Mouse (Mus musculus): Measurements from ENCODE around the gene Cntn4. TPM values are rescaled to one million over a fixed set of nuclear protein-coding genes. Genes with fewer than 3 reads are reported as not detected.

Gene Cntn4
- polyA plus RNA-seq, 1 experiment from 2014 or later, result 0.09 TPM

- Histone ChIP-seq H3K27me3 (ENCODE audit: control insufficient read depth, insufficient read depth, low read depth, low read length) (no peaks in the 10 kb centered on the region), H3K9ac (ENCODE audit: low read depth, low read length) (no peak overlapping the region), H3K4me2 (ENCODE audit: low read depth, low read length) (no peak overlapping the region), H3K27ac (ENCODE audit: low read length) (no peak overlapping the region), H3K9me3 (replicated peaks; ENCODE audit: control insufficient read depth, low read length) (no peaks in the 10 kb centered on the region), H3K4me3 (ENCODE audit: low read depth, low read length) (no peak overlapping the region), H3K36me3 (ENCODE audit: control insufficient read depth, insufficient read depth) (no peaks in the 10 kb centered on the region), H3K4me1 (ENCODE audit: control insufficient read depth, low read depth, low read length) (no peaks in the 10 kb centered on the region)
- whole genome bisulfite sequencing (ENCODE audit: insufficient replicate concordance), result 59% methylated on average over 6 of the region's 6 CpGs
- no peak for ATAC-seq (ENCODE audit: low read depth)
Measured at GRCm38 (mm10) chr6:106381288-106382025, 704.0 kb downstream of the Cntn4 start.

- no peak for ATAC-seq (ENCODE audit: low read depth)
- WGBS (ENCODE audit: insufficient replicate concordance), result 66% methylated on average over 2 of the region's 2 CpGs
- no peaks in the 10 kb centered on the region for H3K36me3 ChIP-seq (ENCODE audit: control insufficient read depth, insufficient read depth)
Measured at GRCm38 (mm10) chr6:106387833-106388406, 710.5 kb downstream of the Cntn4 start.

GRCm38 (mm10) chr6:106408014-106408413 lies 730.6 kb downstream of the Cntn4 start:
- ATAC-seq (ENCODE audit: low read depth), result no peak
- H3K4me3 ChIP-seq (ENCODE audit: low read depth, low read length), result no peak overlapping the region
- H3K27me3 ChIP-seq (ENCODE audit: control insufficient read depth, insufficient read depth, low read depth, low read length), result no peaks in the 10 kb centered on the region
- H3K9me3 ChIP-seq (replicated peaks; ENCODE audit: control insufficient read depth, low read length), result no peaks in the 10 kb centered on the region
- H3K9ac ChIP-seq (ENCODE audit: low read depth, low read length), result no peak overlapping the region
- no peak overlapping the region for H3K4me2 ChIP-seq (ENCODE audit: low read depth, low read length)
- no peak overlapping the region for H3K27ac ChIP-seq (ENCODE audit: low read length)
- 56% methylated on average over 3 of the region's 3 CpGs for WGBS (ENCODE audit: insufficient replicate concordance)
- no peaks in the 10 kb centered on the region for H3K4me1 ChIP-seq (ENCODE audit: control insufficient read depth, low read depth, low read length)
- no peaks in the 10 kb centered on the region for H3K36me3 ChIP-seq (ENCODE audit: control insufficient read depth, insufficient read depth)

More at GRCm38 (mm10) chr6:106387833-106388406, 710.5 kb downstream of the Cntn4 start:
- no peaks in the 10 kb centered on the region for H3K27me3 ChIP-seq (ENCODE audit: control insufficient read depth, insufficient read depth, low read depth, low read length)
- no peak overlapping the region for H3K9ac ChIP-seq (ENCODE audit: low read depth, low read length)
- no peaks in the 10 kb centered on the region for H3K4me1 ChIP-seq (ENCODE audit: control insufficient read depth, low read depth, low read length)
- no peak overlapping the region for H3K27ac ChIP-seq (ENCODE audit: low read length)
- H3K9me3 ChIP-seq (replicated peaks; ENCODE audit: control insufficient read depth, low read length), result no peaks in the 10 kb centered on the region
- H3K4me3 ChIP-seq (ENCODE audit: low read depth, low read length), result no peak overlapping the region
- H3K4me2 ChIP-seq (ENCODE audit: low read depth, low read length), result no peak overlapping the region

GRCm38 (mm10) chr6:106408634-106409033 lies 731.2 kb downstream of the Cntn4 start:
- Histone ChIP-seq H3K27ac (ENCODE audit: low read length) (no peak overlapping the region), H3K9ac (ENCODE audit: low read depth, low read length) (no peak overlapping the region), H3K4me1 (ENCODE audit: control insufficient read depth, low read depth, low read length) (no peaks in the 10 kb centered on the region), H3K36me3 (ENCODE audit: control insufficient read depth, insufficient read depth) (no peaks in the 10 kb centered on the region), H3K4me2 (ENCODE audit: low read depth, low read length) (no peak overlapping the region), H3K4me3 (ENCODE audit: low read depth, low read length) (no peak overlapping the region), H3K9me3 (replicated peaks; ENCODE audit: control insufficient read depth, low read length) (no peaks in the 10 kb centered on the region), H3K27me3 (ENCODE audit: control insufficient read depth, insufficient read depth, low read depth, low read length) (no peaks in the 10 kb centered on the region)
- WGBS (ENCODE audit: insufficient replicate concordance), result 41% methylated on average over 3 of the region's 3 CpGs
- ATAC-seq (ENCODE audit: low read depth), result no peak

GRCm38 (mm10) chr6:106422947-106423346 lies 745.5 kb downstream of the Cntn4 start:
- no peak for ATAC-seq (ENCODE audit: low read depth)
- H3K4me2 ChIP-seq (ENCODE audit: low read depth, low read length), result no peak overlapping the region
- H3K9ac ChIP-seq (ENCODE audit: low read depth, low read length), result no peak overlapping the region
- no peaks in the 10 kb centered on the region for H3K4me1 ChIP-seq (ENCODE audit: control insufficient read depth, low read depth, low read length)
- H3K4me3 ChIP-seq (ENCODE audit: low read depth, low read length), result no peak overlapping the region
- H3K36me3 ChIP-seq (ENCODE audit: control insufficient read depth, insufficient read depth), result no peaks in the 10 kb centered on the region
- H3K27me3 ChIP-seq (ENCODE audit: control insufficient read depth, insufficient read depth, low read depth, low read length), result no peaks in the 10 kb centered on the region
- no peak overlapping the region for H3K27ac ChIP-seq (ENCODE audit: low read length)
- H3K9me3 ChIP-seq (replicated peaks; ENCODE audit: control insufficient read depth, low read length), result no peaks in the 10 kb centered on the region

GRCm38 (mm10) chr6:106423471-106423870 lies 746.0 kb downstream of the Cntn4 start:
- no peak overlapping the region for H3K27ac ChIP-seq (ENCODE audit: low read length)
- no peak overlapping the region for H3K4me3 ChIP-seq (ENCODE audit: low read depth, low read length)
- H3K36me3 ChIP-seq (ENCODE audit: control insufficient read depth, insufficient read depth), result no peaks in the 10 kb centered on the region
- no peaks in the 10 kb centered on the region for H3K4me1 ChIP-seq (ENCODE audit: control insufficient read depth, low read depth, low read length)
- no peaks in the 10 kb centered on the region for H3K9me3 ChIP-seq (replicated peaks; ENCODE audit: control insufficient read depth, low read length)
- no peak overlapping the region for H3K4me2 ChIP-seq (ENCODE audit: low read depth, low read length)
- 67% methylated on average over 2 of the region's 2 CpGs for WGBS (ENCODE audit: insufficient replicate concordance)
- ATAC-seq (ENCODE audit: low read depth), result no peak
- no peaks in the 10 kb centered on the region for H3K27me3 ChIP-seq (ENCODE audit: control insufficient read depth, insufficient read depth, low read depth, low read length)
- H3K9ac ChIP-seq (ENCODE audit: low read depth, low read length), result no peak overlapping the region

GRCm38 (mm10) chr6:106426615-106427014 lies 749.2 kb downstream of the Cntn4 start:
- no peak overlapping the region for H3K4me2 ChIP-seq (ENCODE audit: low read depth, low read length)
- no peak overlapping the region for H3K27ac ChIP-seq (ENCODE audit: low read length)
- WGBS (ENCODE audit: insufficient replicate concordance), result 56% methylated on average over 3 of the region's 3 CpGs
- H3K9me3 ChIP-seq (replicated peaks; ENCODE audit: control insufficient read depth, low read length), result no peaks in the 10 kb centered on the region
- H3K9ac ChIP-seq (ENCODE audit: low read depth, low read length), result no peak overlapping the region
- H3K36me3 ChIP-seq (ENCODE audit: control insufficient read depth, insufficient read depth), result no peaks in the 10 kb centered on the region
- H3K4me3 ChIP-seq (ENCODE audit: low read depth, low read length), result no peak overlapping the region
- H3K27me3 ChIP-seq (ENCODE audit: control insufficient read depth, insufficient read depth, low read depth, low read length), result no peaks in the 10 kb centered on the region
- no peak for ATAC-seq (ENCODE audit: low read depth)
- no peaks in the 10 kb centered on the region for H3K4me1 ChIP-seq (ENCODE audit: control insufficient read depth, low read depth, low read length)

- no peak overlapping the region for H3K27ac ChIP-seq (ENCODE audit: low read length)
- no peak for ATAC-seq (ENCODE audit: low read depth)
- H3K36me3 ChIP-seq (ENCODE audit: control insufficient read depth, insufficient read depth), result no peaks in the 10 kb centered on the region
- no peaks in the 10 kb centered on the region for H3K4me1 ChIP-seq (ENCODE audit: control insufficient read depth, low read depth, low read length)
- no peaks in the 10 kb centered on the region for H3K27me3 ChIP-seq (ENCODE audit: control insufficient read depth, insufficient read depth, low read depth, low read length)
- no peaks in the 10 kb centered on the region for H3K9me3 ChIP-seq (replicated peaks; ENCODE audit: control insufficient read depth, low read length)
- no peak overlapping the region for H3K4me3 ChIP-seq (ENCODE audit: low read depth, low read length)
- H3K9ac ChIP-seq (ENCODE audit: low read depth, low read length), result no peak overlapping the region
- WGBS (ENCODE audit: insufficient replicate concordance), result 57% methylated on average over 3 of the region's 3 CpGs
- no peak overlapping the region for H3K4me2 ChIP-seq (ENCODE audit: low read depth, low read length)
Measured at GRCm38 (mm10) chr6:106431466-106431865, 754.0 kb downstream of the Cntn4 start.

- H3K4me2 ChIP-seq (ENCODE audit: low read depth, low read length), result no peak overlapping the region
- 20% methylated on average over 1 of the region's 1 CpGs for WGBS (ENCODE audit: insufficient replicate concordance)
- no peak overlapping the region for H3K27ac ChIP-seq (ENCODE audit: low read length)
- no peak for ATAC-seq (ENCODE audit: low read depth)
- H3K36me3 ChIP-seq (ENCODE audit: control insufficient read depth, insufficient read depth), result no peaks in the 10 kb centered on the region
- no peaks in the 10 kb centered on the region for H3K9me3 ChIP-seq (replicated peaks; ENCODE audit: control insufficient read depth, low read length)
- no peaks in the 10 kb centered on the region for H3K27me3 ChIP-seq (ENCODE audit: control insufficient read depth, insufficient read depth, low read depth, low read length)
- H3K4me3 ChIP-seq (ENCODE audit: low read depth, low read length), result no peak overlapping the region
- no peaks in the 10 kb centered on the region for H3K4me1 ChIP-seq (ENCODE audit: control insufficient read depth, low read depth, low read length)
- H3K9ac ChIP-seq (ENCODE audit: low read depth, low read length), result no peak overlapping the region
Measured at GRCm38 (mm10) chr6:106440786-106441185, 763.3 kb downstream of the Cntn4 start.
